Mouse (Mus musculus) small intestine, adult 2 months (tissue): Measurements from ENCODE around the gene Gm3417.

Experiments used
- CTCF ChIP-seq: fragments of 200-500 bp; IDR thresholded peaks from 2 replicates; pipeline ENCODE4 v1.5.1; 2012; ENCODE audit warnings: low read depth, mild to moderate bottlenecking, control low read depth, inconsistent platforms, low read length, moderate library complexity, mixed read lengths; ENCODE audit not compliant: insufficient replicate concordance, insufficient read length; ENCODE audit errors: extremely low read depth
- POLR2A ChIP-seq: fragments of 200-500 bp; IDR thresholded peaks from 2 replicates; pipeline ENCODE4 v1.6.1; 2012; ENCODE audit warnings: low read depth, mild to moderate bottlenecking, control low read depth, inconsistent platforms, low read length, moderate library complexity

DNA sequence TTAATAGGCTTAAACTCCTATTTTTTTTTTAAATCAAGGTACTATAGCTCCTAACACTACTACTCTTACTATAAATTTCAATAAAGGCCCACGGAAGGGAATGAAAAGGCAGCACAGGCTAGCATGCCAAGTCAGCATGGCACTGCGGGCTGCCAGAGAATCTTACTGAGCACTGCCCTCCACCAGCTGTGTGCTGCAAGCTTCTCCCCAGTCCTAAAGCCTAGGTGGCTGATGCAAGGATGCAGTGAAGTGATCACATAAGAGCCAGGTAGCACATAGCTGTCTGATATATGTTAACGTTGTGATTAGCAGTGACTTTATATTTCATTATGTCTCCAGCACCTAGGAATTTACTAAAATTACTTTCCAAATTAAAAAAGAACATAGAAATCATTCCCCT, 18.6 kb downstream of the Gm3417 start:
- no peak for TF ChIP-seq CTCF
- no peak for TF ChIP-seq POLR2A
